Mouse (Mus musculus) granulocyte monocyte progenitor cell, adult 5-6 weeks (primary cell): ENCODE results near the gene 1700017B05Rik. TPM values are rescaled to one million over a fixed set of nuclear protein-coding genes. Genes with fewer than 3 reads are reported as not detected.
"Not testable (repeated sequence)": the region's sequence is repeated elsewhere in the genome, so short reads cannot be mapped to it uniquely, and the experiment has no call there.

ENCODE experiments used
- ATAC-seq: replicated peaks from 2 replicates; pipeline ENCODE4 v1.8.0; 2016; ENCODE audit warnings: mild to moderate bottlenecking, moderate TSS enrichment, inconsistent platforms; ENCODE audit not compliant: poor library complexity, severe bottlenecking
- total RNA-seq, 2 experiments: library from RNA; stranded (forward) in 1 of 2; stranded (reverse) in 1 of 2; fragments of 200-712, 200-1000 nt in 1 of 2; fragments of >200 nt in 1 of 2; fragmentation: Nextera tagmentation in 1 of 2; gene quantifications; 2 replicates each; pipeline ENCODE4 v1.2.3; 2014 to 2017

The 1700017B05Rik gene
- total RNA-seq, 2 experiments from 2014 or later = 18.9 to 43.6 TPM

GRCm38 (mm10) chr9:57248030-57248942 lies 14.1 kb downstream of the 1700017B05Rik start:
- ATAC-seq = no peak

DNA sequence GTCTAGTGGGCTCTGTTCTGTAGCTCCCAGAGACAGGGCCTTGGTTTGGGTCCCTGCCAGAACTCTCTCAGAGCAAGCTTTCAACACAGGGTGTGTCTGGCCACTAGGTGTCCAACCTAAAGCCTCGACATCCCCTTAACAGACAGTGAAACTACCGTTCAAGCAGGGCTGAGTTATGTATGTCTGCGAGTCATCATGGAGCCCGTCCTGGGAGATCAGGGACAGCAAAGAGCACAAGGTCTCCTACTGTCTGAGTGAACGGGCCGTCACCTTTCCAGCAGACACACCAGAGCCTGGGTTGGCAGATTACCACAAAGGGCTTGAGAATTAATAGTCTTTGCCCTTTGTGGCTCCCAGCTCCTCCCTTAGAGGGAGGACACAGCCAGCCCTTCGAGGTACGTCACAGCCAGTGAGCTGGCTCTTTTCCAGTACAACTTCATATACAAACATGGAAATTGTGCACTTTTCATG lies 15.2 kb downstream of the 1700017B05Rik start:
- peak; percentile 63 for ATAC-seq

DNA sequence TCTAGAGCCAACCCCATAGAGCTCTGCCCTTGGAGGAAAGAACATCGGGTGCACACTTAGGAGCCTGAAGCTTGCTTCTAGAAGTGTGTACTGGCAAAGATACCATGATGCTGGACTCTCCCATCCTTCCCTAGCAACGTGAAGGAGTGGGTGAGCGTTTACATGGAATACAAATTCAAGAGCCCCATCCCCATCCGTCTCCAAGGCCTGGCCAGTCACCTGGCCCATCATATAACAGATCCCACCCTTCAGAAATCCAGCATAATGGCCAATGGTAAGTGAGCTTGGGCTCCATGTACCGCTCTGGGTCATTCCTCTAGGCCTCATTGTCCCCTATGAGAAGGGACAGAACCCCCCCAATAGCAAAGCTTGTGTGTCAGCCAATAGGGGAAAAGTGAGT lies 15.9 kb downstream of the 1700017B05Rik start:
- no peak for ATAC-seq

DNA sequence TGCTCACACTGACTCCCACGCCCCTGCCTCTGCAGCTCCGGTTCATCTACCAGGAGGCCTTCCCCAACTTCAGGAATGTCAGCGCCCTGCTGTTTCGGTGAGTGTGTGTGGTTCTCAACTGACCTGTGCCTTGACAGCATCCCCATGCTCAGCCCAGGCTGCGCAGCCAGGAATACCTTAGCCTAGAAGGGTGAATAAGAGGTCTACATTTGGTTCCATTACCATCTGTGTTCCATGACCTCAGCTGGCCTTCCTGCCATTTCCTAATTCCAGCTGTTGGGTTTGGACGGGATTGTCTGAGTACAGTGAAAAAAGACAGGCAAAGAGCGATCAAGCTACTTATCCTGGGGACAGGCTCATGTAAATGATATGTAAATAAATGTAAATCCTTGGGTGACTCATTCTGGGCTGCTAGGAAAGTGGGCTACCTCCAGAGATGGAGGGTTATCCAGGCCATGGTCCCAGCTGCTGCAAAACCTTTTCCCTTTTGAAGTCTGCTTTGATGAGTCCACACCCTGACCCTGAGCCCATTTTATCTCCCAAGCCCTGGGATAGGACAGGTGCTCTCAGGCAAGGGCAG lies 18.2 kb downstream of the 1700017B05Rik start:
- ATAC-seq = no peak

DNA sequence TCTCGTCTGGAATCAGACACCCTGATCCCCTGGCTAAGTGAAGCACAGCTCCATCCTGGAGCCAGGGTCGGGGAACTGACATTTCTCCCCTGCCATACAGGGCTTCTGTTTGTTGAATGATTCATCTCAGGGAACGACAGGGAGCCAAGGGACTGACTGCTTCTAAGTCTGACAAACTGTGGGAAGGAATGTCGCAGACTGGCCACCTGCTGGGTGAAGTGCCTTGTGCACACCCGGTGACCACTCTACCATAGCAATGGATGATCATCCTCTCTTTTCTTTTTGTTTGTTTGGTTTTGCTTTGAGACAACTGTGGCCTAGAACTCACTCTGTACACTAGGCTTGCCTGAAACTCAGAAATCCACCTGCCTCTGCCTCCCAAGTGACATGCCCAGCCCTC lies 19.5 kb downstream of the 1700017B05Rik start:
- no peak for ATAC-seq

DNA sequence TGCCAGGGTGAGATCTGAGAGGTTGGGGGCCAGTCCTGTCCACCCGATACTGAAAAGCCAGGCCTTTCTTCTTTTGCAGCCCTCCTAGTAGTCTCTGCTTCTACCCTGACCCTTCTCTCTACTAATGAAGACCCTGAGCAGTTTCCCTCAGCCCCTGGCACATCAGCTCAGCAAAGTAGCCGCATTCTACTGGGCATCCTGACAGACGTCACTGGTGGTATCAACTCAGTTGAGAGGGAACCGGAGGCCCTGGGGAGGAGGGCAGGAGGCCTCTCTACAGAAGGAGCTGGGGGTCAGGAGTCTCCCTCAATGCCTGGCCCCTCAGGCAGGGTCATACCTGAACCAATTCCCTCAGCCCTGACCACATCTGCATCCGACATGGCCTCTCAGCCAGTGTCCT lies 21.3 kb downstream of the 1700017B05Rik start:
- no peak for ATAC-seq

GRCm38 (mm10) chr9:57238220-57238619 lies 24.2 kb downstream of the 1700017B05Rik start:
- ATAC-seq = no peak

GRCm38 (mm10) chr9:57237705-57238104 lies 24.7 kb downstream of the 1700017B05Rik start:
- ATAC-seq = no peak

DNA sequence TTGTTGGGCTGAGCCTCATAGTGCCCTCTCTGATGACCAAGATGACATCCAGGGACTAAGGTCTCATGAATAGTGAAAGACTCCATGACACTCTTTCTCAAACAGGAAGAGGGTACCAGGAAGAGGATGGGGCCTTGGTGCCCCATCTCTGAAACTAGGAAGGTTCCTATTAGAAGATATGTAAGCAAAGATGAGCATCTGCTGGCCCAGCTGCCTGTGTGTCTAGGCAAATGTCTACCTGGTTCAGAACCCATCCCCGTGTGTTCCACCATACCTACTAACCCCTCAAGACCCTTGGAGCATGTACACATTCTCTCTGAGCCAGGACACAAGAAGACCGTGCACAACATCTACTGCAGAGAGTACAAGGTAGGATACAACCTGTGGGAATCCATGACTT lies 26.2 kb downstream of the 1700017B05Rik start, which contains the start of gene Trcg1:
Gene Trcg1 (plus strand): TSS at position 301 of the 400 bp plus-strand sequence.
- no peak for ATAC-seq

DNA sequence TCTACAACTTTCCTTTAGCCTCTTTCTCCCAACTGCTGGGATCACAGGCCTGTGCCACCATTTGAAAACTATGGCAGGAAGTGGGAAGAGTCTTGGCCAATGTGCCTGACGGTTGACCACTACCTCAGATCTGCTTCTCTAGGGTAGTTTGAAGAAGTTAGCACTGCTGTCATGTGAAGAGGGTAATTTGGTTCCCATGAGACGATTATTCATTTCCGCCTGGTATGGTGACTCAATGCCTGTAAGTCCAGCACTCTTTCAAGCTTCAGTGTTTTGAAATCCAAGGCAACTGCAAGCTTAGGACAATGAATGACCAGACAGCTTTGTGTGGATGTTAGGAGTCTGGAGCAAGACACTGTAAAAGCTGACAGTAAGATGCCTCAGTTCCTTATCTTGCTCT lies 28.6 kb downstream of the 1700017B05Rik start:
- ATAC-seq = peak; percentile 94

- 0 out of 2 replicates have a peak, but pooled peaks have one; percentile 26 for ATAC-seq
Observed at GRCm38 (mm10) chr9:57233142-57233541, 29.3 kb downstream of the 1700017B05Rik start.

- no peak for ATAC-seq
Observed at GRCm38 (mm10) chr9:57232341-57232940, 30.0 kb downstream of the 1700017B05Rik start.

GRCm38 (mm10) chr9:57231536-57232255 lies 30.7 kb downstream of the 1700017B05Rik start:
- ATAC-seq = no peak

GRCm38 (mm10) chr9:57230146-57230783 lies 32.1 kb downstream of the 1700017B05Rik start:
- no peak for ATAC-seq

- no peak for ATAC-seq
Observed at GRCm38 (mm10) chr9:57229726-57230125, 32.7 kb downstream of the 1700017B05Rik start.

- ATAC-seq = no peak
Observed at GRCm38 (mm10) chr9:57228186-57228585, 34.2 kb downstream of the 1700017B05Rik start.

GRCm38 (mm10) chr9:57227203-57227602 lies 35.2 kb downstream of the 1700017B05Rik start:
- no peak for ATAC-seq

GRCm38 (mm10) chr9:57226628-57227122 lies 35.7 kb downstream of the 1700017B05Rik start:
- not testable (repeated sequence) for ATAC-seq

GRCm38 (mm10) chr9:57225780-57226627 lies 36.4 kb downstream of the 1700017B05Rik start:
- ATAC-seq = no peak
